Mouse (Mus musculus) MEL (cell line): ENCODE results near the gene Olfr656. TPM values are rescaled to one million over a fixed set of nuclear protein-coding genes. Genes with fewer than 3 reads are reported as not detected.

Experiments
- DNase-seq: peaks from one replicate; pipeline ENCODE4 v3.0.0; 2011; ENCODE audit warnings: low read depth, low spot score
- H3K27ac ChIP-seq: 2 replicates; pipeline ENCODE4 v1.5.1; 2012; ENCODE audit warnings: low read depth, mild to moderate bottlenecking, control low read depth, low read length, moderate library complexity; ENCODE audit not compliant: control insufficient read depth
- H3K27me3 ChIP-seq, 2 experiments: fragments of 150-350 bp in 1 of 2; sonication (generic) in 1 of 2; 2 replicates each; pipeline ENCODE4 v1.6.1; 2012; ENCODE audit warnings: low read length in 2 of 2, mild to moderate bottlenecking in 2 of 2, improper control_type of control experiment in 1 of 2, moderate library complexity in 1 of 2; ENCODE audit not compliant: insufficient read depth in 2 of 2, control insufficient read depth in 1 of 2
- H3K36me3 ChIP-seq, 2 experiments: 2 replicates each; pipeline ENCODE4 v1.6.1; 2012 to 2014; ENCODE audit warnings: low read length in 2 of 2, improper control_type of control experiment in 1 of 2, inconsistent platforms in 1 of 2, mild to moderate bottlenecking in 1 of 2; ENCODE audit not compliant: insufficient read depth in 2 of 2, control insufficient read depth in 1 of 2
- H3K4me1 ChIP-seq, 2 experiments: fragments of 150-350 bp in 1 of 2; sonication (generic) in 1 of 2; 2 replicates each; pipeline ENCODE4 v1.6.1; 2012; ENCODE audit warnings: low read length in 2 of 2, improper control_type of control experiment in 1 of 2, mild to moderate bottlenecking in 1 of 2; ENCODE audit not compliant: insufficient read depth in 2 of 2, control insufficient read depth in 1 of 2
- H3K4me3 ChIP-seq, 2 experiments: fragments of 150-350 bp in 1 of 2; sonication (generic) in 1 of 2; 2 replicates each; pipeline ENCODE4 v1.5.1; 2012; ENCODE audit warnings: low read depth in 2 of 2, low read length in 2 of 2, mild to moderate bottlenecking in 2 of 2, moderate library complexity in 2 of 2, control low read depth in 1 of 2, improper control_type of control experiment in 1 of 2; ENCODE audit not compliant: control insufficient read depth in 1 of 2, insufficient read depth in 1 of 2
- H3K79me2 ChIP-seq: 2 replicates; pipeline ENCODE4 v1.6.1; 2012; ENCODE audit warnings: mild to moderate bottlenecking, low read length, moderate library complexity; ENCODE audit not compliant: control insufficient read depth, poor library complexity, insufficient read depth
- H3K9ac ChIP-seq: 2 replicates; pipeline ENCODE4 v1.6.1; 2012; ENCODE audit warnings: low read depth, mild to moderate bottlenecking, control low read depth, low read length, moderate library complexity; ENCODE audit not compliant: control insufficient read depth, poor library complexity, severe bottlenecking
- H3K9me3 ChIP-seq: fragments of 150-350 bp; sonication (generic); replicated peaks from 2 replicates; pipeline ENCODE4 v1.6.1; 2012; ENCODE audit warnings: mild to moderate bottlenecking, low read length, improper control_type of control experiment, moderate library complexity; ENCODE audit not compliant: insufficient read depth
- ELF1 ChIP-seq: IDR thresholded peaks from 2 replicates; pipeline ENCODE4 v1.6.1; 2014; ENCODE audit warnings: low read depth, mild to moderate bottlenecking, inconsistent platforms, low read length, improper control_type of control experiment, moderate library complexity
- MAFK ChIP-seq: IDR thresholded peaks from 2 replicates; pipeline ENCODE4 v1.6.1; 2011; ENCODE audit warnings: low read depth, mild to moderate bottlenecking, low read length, improper control_type of control experiment, borderline replicate concordance
- MAZ ChIP-seq: IDR thresholded peaks from 2 replicates; pipeline ENCODE4 v1.6.1; 2012; ENCODE audit warnings: low read depth, mild to moderate bottlenecking, inconsistent platforms, low read length, improper control_type of control experiment
- MEF2A ChIP-seq: IDR thresholded peaks from 2 replicates; pipeline ENCODE4 v1.6.1; 2014; ENCODE audit warnings: low read depth, mild to moderate bottlenecking, inconsistent platforms, low read length, improper control_type of control experiment; ENCODE audit not compliant: poor library complexity, insufficient replicate concordance, severe bottlenecking; ENCODE audit errors: extremely low read depth
- MYB ChIP-seq: IDR thresholded peaks from 2 replicates; pipeline ENCODE4 v1.6.1; 2011; ENCODE audit warnings: mild to moderate bottlenecking, low read depth, low read length, improper control_type of control experiment
- RAD21 ChIP-seq: IDR thresholded peaks from 2 replicates; pipeline ENCODE4 v1.6.1; 2011; ENCODE audit warnings: mild to moderate bottlenecking, low read depth, low read length, improper control_type of control experiment
- RCOR1 ChIP-seq: IDR thresholded peaks from 2 replicates; pipeline ENCODE4 v1.6.1; 2012; ENCODE audit warnings: low read depth, mild to moderate bottlenecking, inconsistent platforms, low read length, improper control_type of control experiment
- SMC3 ChIP-seq: IDR thresholded peaks from 2 replicates; pipeline ENCODE4 v1.6.1; 2011; ENCODE audit warnings: low read depth, low read length, improper control_type of control experiment
- TAL1 ChIP-seq: IDR thresholded peaks from 2 replicates; pipeline ENCODE4 v1.6.1; 2012; ENCODE audit warnings: mild to moderate bottlenecking, inconsistent platforms, low read length, moderate library complexity, mixed read lengths
- USF1 ChIP-seq: IDR thresholded peaks from 2 replicates; pipeline ENCODE4 v1.6.1; 2014; ENCODE audit warnings: low read depth, mild to moderate bottlenecking, inconsistent platforms, low read length, improper control_type of control experiment, moderate library complexity
- USF2 ChIP-seq, 2 experiments: IDR thresholded peaks; 2 replicates each; pipeline ENCODE4 v1.6.1; 2011 to 2012; ENCODE audit warnings: improper control_type of control experiment in 2 of 2, low read length in 2 of 2, borderline replicate concordance in 1 of 2, inconsistent platforms in 1 of 2, low read depth in 1 of 2, mild to moderate bottlenecking in 1 of 2; ENCODE audit not compliant: insufficient read depth in 1 of 2
- ZKSCAN1 ChIP-seq: IDR thresholded peaks from 2 replicates; pipeline ENCODE4 v1.6.1; 2012; ENCODE audit warnings: low read depth, mild to moderate bottlenecking, inconsistent platforms, low read length, improper control_type of control experiment, moderate library complexity
- ZNF384 ChIP-seq: IDR thresholded peaks from 2 replicates; pipeline ENCODE4 v1.6.1; 2012; ENCODE audit warnings: low read depth, mild to moderate bottlenecking, inconsistent platforms, low read length, improper control_type of control experiment
- polyA plus RNA-seq, 2 experiments: library from polyadenylated mRNA; stranded (reverse) in 1 of 2; unstranded in 1 of 2; fragments of >175 nt in 1 of 2; fragments of >200 nt in 1 of 2; gene quantifications; 2 replicates each; pipeline versions ENCODE4 v1.2.1 to v1.2.4; 2012; ENCODE audit warnings: low replicate concordance in 2 of 2, low read depth in 1 of 2; ENCODE audit not compliant: insufficient read length in 2 of 2, insufficient read depth in 1 of 2, missing spikeins in 1 of 2
- total RNA-seq: library from RNA; depleted of rRNA; stranded (reverse); fragments of 300-350 nt; gene quantifications from 2 replicates; pipeline ENCODE4 v1.2.3, GENCODE M21; 2012; rRNA removed

The Olfr656 gene
- total and polyA plus RNA-seq, 3 experiments: not detected

- no peaks in the 10 kb centered on the region for H3K4me1 ChIP-seq
- H3K4me3 ChIP-seq: no peak within 1 kb of the TSS
- H3K9me3 ChIP-seq: no peaks in the 10 kb centered on the region
- DNase-seq: no peak
- H3K9ac ChIP-seq: no peak within 1 kb of the TSS
- no peaks in the 10 kb centered on the region for H3K27me3 ChIP-seq
- TF ChIP-seq MAFK (no peak), MAZ (no peak), ZKSCAN1 (no peak), MYB (no peak), ZNF384 (no peak), USF1 (no peak), RAD21 (no peak), SMC3 (no peak), USF2 (IDR thresholded peaks at IDR 0.05; ENCODE audit: borderline replicate concordance in 1 of 2, insufficient read depth in 1 of 2, low read depth in 1 of 2, low read length in 2 of 2) (no peak), MEF2A (no peak), TAL1 (no peak), RCOR1 (no peak), ELF1 (no peak)
- TF ChIP-seq, all 39 proteins: peak for 0
- H3K36me3 ChIP-seq: no peaks in the 10 kb centered on the region
- no peak within 1 kb of the TSS for H3K27ac ChIP-seq
- no peaks in the 10 kb centered on the region for H3K79me2 ChIP-seq
Measured at GRCm38 (mm10) chr7:104666453-104666852, 52.7 kb downstream of the Olfr656 start, which contains the start of gene Olfr659. Gene Olfr659, plus strand, starts transcription at chr7:104666753.

Other genes starting within 250 kb of the Olfr656 start
- not detected in 2 replicates for gene Trim30b, start 244.1 kb upstream of the Olfr656 start, total RNA-seq
- under 1 TPM in 1 of 2 experiments, not detected in 1; 0.04 TPM for gene Trim30b, start 244.1 kb upstream of the Olfr656 start, polyA plus RNA-seq
- 0.12 and 0.13 TPM in 2 replicates for gene Trim30c, start 213.1 kb upstream of the Olfr656 start, total RNA-seq
- gene Trim30c, start 213.1 kb upstream of the Olfr656 start, polyA plus RNA-seq: not detected
- gene Trim30a, start 148.8 kb upstream of the Olfr656 start, total RNA-seq: 1.1 and 1.7 TPM in 2 replicates
- under 1 TPM in 1 of 2 experiments, not detected in 1; 0.45 TPM for gene Trim30a, start 148.8 kb upstream of the Olfr656 start, polyA plus RNA-seq
- gene Trim30d, start 106.1 kb upstream of the Olfr656 start, total RNA-seq: not detected in 2 replicates
- gene Trim30d, start 106.1 kb upstream of the Olfr656 start, polyA plus RNA-seq: not detected
- not detected in 2 replicates for gene Olfr651, start 63.8 kb upstream of the Olfr656 start, total RNA-seq
- gene Olfr651, start 63.8 kb upstream of the Olfr656 start, polyA plus RNA-seq: not detected
- not detected in 2 replicates for gene Olfr652, start 53.1 kb upstream of the Olfr656 start, total RNA-seq
- not detected for gene Olfr652, start 53.1 kb upstream of the Olfr656 start, polyA plus RNA-seq
- not detected in 2 replicates for gene Olfr653, start 36.6 kb upstream of the Olfr656 start, total RNA-seq
- not detected for gene Olfr653, start 36.6 kb upstream of the Olfr656 start, polyA plus RNA-seq
- gene Olfr654, start 26.9 kb upstream of the Olfr656 start, total RNA-seq: not detected in 2 replicates
- not detected for gene Olfr654, start 26.9 kb upstream of the Olfr656 start, polyA plus RNA-seq
- gene Olfr655, start 12.2 kb upstream of the Olfr656 start, total RNA-seq: not detected in 2 replicates
- gene Olfr655, start 12.2 kb upstream of the Olfr656 start, polyA plus RNA-seq: 1 to 10 TPM in 1 of 2 experiments, not detected in 1; 1.3 TPM
- gene Olfr657, start 10.8 kb downstream of the Olfr656 start, total RNA-seq: not detected in 2 replicates
- gene Olfr657, start 10.8 kb downstream of the Olfr656 start, polyA plus RNA-seq: not detected
- gene Olfr658, start 33.4 kb downstream of the Olfr656 start, total RNA-seq: not detected in 2 replicates
- gene Olfr658, start 33.4 kb downstream of the Olfr656 start, polyA plus RNA-seq: not detected
- gene Olfr659, start 52.8 kb downstream of the Olfr656 start, total RNA-seq: not detected in 2 replicates
- not detected for gene Olfr659, start 52.8 kb downstream of the Olfr656 start, polyA plus RNA-seq
- gene Olfr661, start 72.5 kb downstream of the Olfr656 start, total RNA-seq: not detected in 2 replicates
- not detected for gene Olfr661, start 72.5 kb downstream of the Olfr656 start, polyA plus RNA-seq
- not detected in 2 replicates for gene Usp17le, start 163.5 kb downstream of the Olfr656 start, total RNA-seq
- not detected for gene Usp17le, start 163.5 kb downstream of the Olfr656 start, polyA plus RNA-seq
- gene Usp17lb, start 228.6 kb downstream of the Olfr656 start, total RNA-seq: not detected in 2 replicates
- not detected for gene Usp17lb, start 228.6 kb downstream of the Olfr656 start, polyA plus RNA-seq
- not detected in 2 replicates for gene Usp17la, start 243.1 kb downstream of the Olfr656 start, total RNA-seq
- not detected for gene Usp17la, start 243.1 kb downstream of the Olfr656 start, polyA plus RNA-seq